Mouse (Mus musculus): ENCODE measurements at regions not wholly inside any gene's neighbourhood (a gene's known extent, or its start where the extent isn't known, plus 50 kb on each side); places are given as distances from the start of the nearest gene placed in this dataset.

GRCm38 (mm10) chr6:133904501-133904900 is 50.9 kb upstream of the Kap start:
- intact Hi-C loops (cut with DNase I): loop anchor here (2.0 kb wide), 1 partner anchor 484 kb away; no protein-coding TSS in a partner anchor
- DNase-seq (ENCODE audit: low spot score): no peak

- DNase-seq (ENCODE audit: low spot score): no peak
- intact Hi-C loops (cut with DNase I): no loop called here
These were observed 81.1 kb upstream of the Kap start for GRCm38 (mm10) chr6:133934667-133935066.

- intact Hi-C loops (cut with DNase I): no loop called here
- DNase-seq (ENCODE audit: low spot score): no peak
These were observed 82.1 kb upstream of the Kap start for GRCm38 (mm10) chr6:133935671-133936070.

GRCm38 (mm10) chr6:133959902-133960634 is 75.4 kb upstream of the Etv6 start:
- DNase-seq (ENCODE audit: low spot score): no peak
- intact Hi-C loops (cut with DNase I): loop anchor here (1.0 to 10.0 kb wide), 3 partner anchors 282 to 645 kb away; no protein-coding TSS in a partner anchor

- DNase-seq (ENCODE audit: low spot score): peak; percentile 19
- intact Hi-C loops (cut with DNase I): loop anchor here (1.0 to 10.0 kb wide), 3 partner anchors 282 to 644 kb away; no protein-coding TSS in a partner anchor
These were observed 74.8 kb upstream of the Etv6 start for GRCm38 (mm10) chr6:133960713-133961112.

GRCm38 (mm10) chr6:133962641-133963040 is 72.9 kb upstream of the Etv6 start:
- intact Hi-C loops (cut with DNase I): loop anchor here (5.0 to 10.0 kb wide), 2 partner anchors 280 to 642 kb away; no protein-coding TSS in a partner anchor
- no peak for DNase-seq (ENCODE audit: low spot score)

- no peak for DNase-seq (ENCODE audit: low spot score)
- intact Hi-C loops (cut with DNase I): loop anchor here (5.0 to 10.0 kb wide), 2 partner anchors 279 to 642 kb away; no protein-coding TSS in a partner anchor
These were observed 72.2 kb upstream of the Etv6 start for GRCm38 (mm10) chr6:133963264-133963663.

GRCm38 (mm10) chr6:133967286-133967685 is 68.2 kb upstream of the Etv6 start:
- no peak for DNase-seq (ENCODE audit: low spot score)
- intact Hi-C loops (cut with DNase I): loop anchor here (5.0 to 10.0 kb wide), 2 partner anchors 65 to 638 kb away; no protein-coding TSS in a partner anchor

- intact Hi-C loops (cut with DNase I): no loop called here
- no peak for DNase-seq (ENCODE audit: low spot score)
These were observed 63.3 kb upstream of the Etv6 start for GRCm38 (mm10) chr6:133972054-133972705.

GRCm38 (mm10) chr6:133973205-133973838 is 62.2 kb upstream of the Etv6 start:
- intact Hi-C loops (cut with DNase I): no loop called here
- DNase-seq (ENCODE audit: low spot score): no peak

GRCm38 (mm10) chr6:133975951-133976350 is 59.5 kb upstream of the Etv6 start:
- DNase-seq (ENCODE audit: low spot score): no peak
- intact Hi-C loops (cut with DNase I): no loop called here

GRCm38 (mm10) chr6:133976854-133977253 is 58.6 kb upstream of the Etv6 start:
- no peak for DNase-seq (ENCODE audit: low spot score)
- intact Hi-C loops (cut with DNase I): no loop called here

- intact Hi-C loops (cut with DNase I): no loop called here
These were observed 51.5 kb upstream of the Etv6 start for GRCm38 (mm10) chr6:133983804-133984514.

GRCm38 (mm10) chr6:133984666-133985355 is 50.7 kb upstream of the Etv6 start:
- no peak for DNase-seq (ENCODE audit: low spot score)
- intact Hi-C loops (cut with DNase I): no loop called here

More at GRCm38 (mm10) chr6:133983804-133984514, 51.5 kb upstream of the Etv6 start:
- no peak for DNase-seq (ENCODE audit: low spot score)
